Mouse (Mus musculus) small intestine, adult 2 months (tissue): ENCODE results near the gene Smurf2.

Experiments used
- CTCF ChIP-seq: fragments of 200-500 bp; IDR thresholded peaks from 2 replicates; pipeline ENCODE4 v1.5.1; 2012; ENCODE audit warnings: low read depth, mild to moderate bottlenecking, control low read depth, inconsistent platforms, low read length, moderate library complexity, mixed read lengths; ENCODE audit not compliant: insufficient replicate concordance, insufficient read length; ENCODE audit errors: extremely low read depth
- POLR2A ChIP-seq: fragments of 200-500 bp; IDR thresholded peaks from 2 replicates; pipeline ENCODE4 v1.6.1; 2012; ENCODE audit warnings: low read depth, mild to moderate bottlenecking, control low read depth, inconsistent platforms, low read length, moderate library complexity

GRCm38 (mm10) chr11:106927950-106928349 lies 7.4 kb upstream of the Smurf2 start:
- TF ChIP-seq CTCF: no peak
- TF ChIP-seq POLR2A: no peak
